Mouse (Mus musculus) stomach, postnatal 0 days (tissue): ENCODE results near the gene Rab11fip4.

ENCODE experiments used
- CTCF ChIP-seq: IDR thresholded peaks from 2 replicates; pipeline ENCODE4 v1.5.1; 2016; ENCODE audit warnings: antibody characterized with exemption, low read depth, mild to moderate bottlenecking, moderate library complexity
- EP300 ChIP-seq: optimal IDR thresholded peaks from 2 replicates; pipeline ENCODE3; 2016; ENCODE audit warnings: antibody characterized with exemption

- TF ChIP-seq CTCF (no peak), EP300 (no peak)
These were observed 129.7 kb downstream of the Rab11fip4 start for GRCm38 (mm10) chr11:79720737-79721136.
